Comparison of ENCODE assay signal across 11 mouse cellular contexts in genomic region chr8:112268544-112269213, GRCm38 (mm10).
A peak's percentile ranks its signal among the peaks of the same experiment; 100 is the strongest.
DNase-seq lines count a peak whose midpoint lies in the region; ATAC-seq lines count a peak whose summit lies in the region.
"Had no signal": no experiment of that assay in that cellular context is flagged by ENCODE, and none has a peak within 500 bp of the region (broad histone marks: within the 10 kb centered on the region; RNA-seq: fewer than 3 reads in every experiment).

No protein-coding gene starts in this region.

- DNase-seq in left cerebral cortex, adult 9 months (ENCODE audit: low spot score in 2 of 2), result peak; percentile 8 to 11
- no peak for DNase-seq in left cerebral cortex, adult 18-20 months (ENCODE audit: low spot score in 2 of 2)
- DNase-seq in hindbrain, embryonic 10.5 days (ENCODE audit: low spot score), result no peak
- peak; percentile 19 to 34 for DNase-seq in left cerebral cortex, postnatal 14 days (ENCODE audit: low spot score in 2 of 2)
- DNase-seq in right cerebral cortex, postnatal 10 days (ENCODE audit: low spot score in 2 of 2), result peak; percentile 48 to 66
- no peak for DNase-seq in urinary bladder, adult 18-20 months (ENCODE audit: low spot score in 2 of 2)
- no peak for DNase-seq in urinary bladder, postnatal 10 days (ENCODE audit: low spot score)
- DNase-seq: cerebellum, adult 2 months; kidney, postnatal 14 days had no signal

- no peaks in the 10 kb centered on the region for H3K27me3 ChIP-seq in hindbrain, embryonic 10.5 days (ENCODE audit: insufficient read depth, poor library complexity, severe bottlenecking)
- H3K27me3 ChIP-seq in heart, embryonic 11.5 days (ENCODE audit: control insufficient read depth, insufficient read depth, low read length), result no peaks in the 10 kb centered on the region

- peaks cover 16% of the 10 kb centered on the region for H3K4me1 ChIP-seq in hindbrain, embryonic 10.5 days (replicated peaks)
- H3K4me1 ChIP-seq in heart, embryonic 11.5 days (ENCODE audit: control insufficient read depth, insufficient read depth, low read length), result no peaks in the 10 kb centered on the region

- no peak overlapping the region for H3K4me2 ChIP-seq in heart, embryonic 11.5 days

- no peaks in the 10 kb centered on the region for H3K36me3 ChIP-seq in hindbrain, embryonic 10.5 days
- no peaks in the 10 kb centered on the region for H3K36me3 ChIP-seq in heart, embryonic 11.5 days (ENCODE audit: control insufficient read depth, insufficient read depth, low read length)

- no peaks in the 10 kb centered on the region for H3K9me3 ChIP-seq in hindbrain, embryonic 10.5 days
- no peaks in the 10 kb centered on the region for H3K9me3 ChIP-seq in heart, embryonic 11.5 days (replicated peaks; ENCODE audit: control insufficient read depth, low read length)

- H3K27ac ChIP-seq in hindbrain, embryonic 10.5 days, result peak overlapping the region; percentile 66; the same call in 1 of the 2 replicates
- no peak overlapping the region for H3K27ac ChIP-seq in heart, embryonic 11.5 days (ENCODE audit: low read depth, low read length)
- H3K27ac ChIP-seq: liver, embryonic 14.5 days had no signal

- no peak for ATAC-seq in heart, embryonic 11.5 days (replicated peaks; ENCODE audit: insufficient number of reproducible peaks, low FRiP score, low TSS enrichment)

- intact Hi-C loops in left cerebral cortex, postnatal 14 days (cut with DNase I), result no loop called here

- 50% methylated on average over 9 of the region's 9 CpGs for WGBS in hindbrain, embryonic 10.5 days
- 73% methylated on average over 9 of the region's 9 CpGs for WGBS in heart, embryonic 11.5 days (ENCODE audit: insufficient replicate concordance)

- H3K9ac ChIP-seq in heart, embryonic 11.5 days (ENCODE audit: low read depth, low read length), result no peak overlapping the region
- H3K9ac ChIP-seq: liver, embryonic 14.5 days had no signal

- peak overlapping the region; percentile 27; the same call in 1 of the 2 replicates for H3K4me3 ChIP-seq in hindbrain, embryonic 10.5 days
- H3K4me3 ChIP-seq in heart, embryonic 11.5 days (ENCODE audit: low read depth, low read length), result no peak overlapping the region

Comparison
In these comparisons a context has a peak if more than half of its experiments do, and no peak if none do; other contexts are left out.
1. DNase-seq: peak in left cerebral cortex, adult 9 months (2 of 2), left cerebral cortex, postnatal 14 days (2 of 2) and right cerebral cortex, postnatal 10 days (2 of 2); none in left cerebral cortex, adult 18-20 months (0 of 2), hindbrain, embryonic 10.5 days (single experiment), urinary bladder, adult 18-20 months (0 of 2) and urinary bladder, postnatal 10 days (single experiment).